In the genomic region with DNA sequence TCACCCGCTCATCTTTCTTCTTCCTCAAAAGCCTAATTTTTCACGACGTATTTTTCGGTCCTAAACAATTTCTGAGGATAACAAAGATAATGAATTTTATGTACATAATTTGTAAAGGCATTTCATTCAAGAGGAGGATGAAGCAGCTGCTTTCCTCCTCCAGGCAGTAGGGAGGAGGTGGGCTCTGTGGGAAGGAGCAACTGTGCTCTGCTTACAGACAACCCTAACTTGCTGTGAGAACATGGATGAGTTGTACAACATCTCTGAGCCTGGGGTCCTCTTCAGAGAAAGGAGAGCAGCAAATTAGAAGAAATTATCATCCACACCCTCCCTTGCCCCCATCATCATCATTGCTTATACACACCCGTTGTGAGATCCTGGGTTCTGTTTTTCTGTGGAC, we compare ENCODE assay signal across 21 mouse cellular contexts.
"Had no signal": no experiment of that assay in that cellular context is flagged by ENCODE, and none has a peak within 500 bp of the region (broad histone marks: within the 10 kb centered on the region; RNA-seq: fewer than 3 reads in every experiment).

No protein-coding gene starts in this region.

- H3K27ac ChIP-seq: intestine, embryonic 15.5 days; kidney, embryonic 15.5 days; limb, embryonic 10.5 days; limb, embryonic 13.5 days; liver, embryonic 12.5 days; liver, embryonic 15.5 days; lung, embryonic 15.5 days; midbrain, embryonic 10.5 days; neural tube, embryonic 13.5 days had no signal

- H3K36me3 ChIP-seq: intestine, embryonic 15.5 days; limb, embryonic 13.5 days; liver, embryonic 12.5 days; liver, embryonic 15.5 days; lung, embryonic 15.5 days; neural tube, embryonic 13.5 days had no signal

- H3K4me3 ChIP-seq: intestine, embryonic 15.5 days; kidney, embryonic 15.5 days; limb, embryonic 10.5 days; limb, embryonic 13.5 days; liver, embryonic 12.5 days; liver, embryonic 15.5 days; lung, embryonic 15.5 days; midbrain, embryonic 10.5 days; neural tube, embryonic 13.5 days had no signal

- H3K27me3 ChIP-seq: intestine, embryonic 15.5 days; kidney, embryonic 15.5 days; limb, embryonic 13.5 days; liver, embryonic 12.5 days; liver, embryonic 15.5 days; lung, embryonic 15.5 days; megakaryocyte, embryonic 14.5 days; neural tube, embryonic 13.5 days had no signal

- H3K4me1 ChIP-seq: intestine, embryonic 15.5 days; limb, embryonic 10.5 days; limb, embryonic 13.5 days; liver, embryonic 12.5 days; liver, embryonic 15.5 days; lung, embryonic 15.5 days; megakaryocyte, embryonic 14.5 days had no signal

- H3K9me3 ChIP-seq: intestine, embryonic 15.5 days; limb, embryonic 10.5 days; limb, embryonic 13.5 days; liver, embryonic 12.5 days; liver, embryonic 15.5 days; lung, embryonic 15.5 days; neural tube, embryonic 13.5 days had no signal

- ATAC-seq: intestine, embryonic 15.5 days; liver, embryonic 12.5 days had no signal

- DNase-seq: kidney, adult 11 months; kidney, adult 8-10 months; kidney, postnatal 10 days; kidney, postnatal 36 days; liver; lung, adult 18-20 months; lung, postnatal 10 days; lung, postnatal 36 days; midbrain, embryonic 14.5 days; thymus, adult 18-20 months; thymus, postnatal 36 days had no signal

- H3K9ac ChIP-seq: intestine, embryonic 15.5 days; kidney, embryonic 15.5 days; limb, embryonic 13.5 days; liver, embryonic 12.5 days; liver, embryonic 15.5 days; lung, embryonic 15.5 days; neural tube, embryonic 13.5 days had no signal

- H3K4me2 ChIP-seq: intestine, embryonic 15.5 days; kidney, embryonic 15.5 days; limb, embryonic 13.5 days; liver, embryonic 12.5 days; liver, embryonic 15.5 days; lung, embryonic 15.5 days; neural tube, embryonic 13.5 days had no signal
